Mouse (Mus musculus) midbrain, embryonic 12.5 days (tissue): ENCODE data around the gene Ap2a2. TPM values are rescaled to one million over a fixed set of nuclear protein-coding genes. Genes with fewer than 3 reads are reported as not detected.

Experiments used
- ATAC-seq: fragments of 200-750 bp; cut with Nextera tagmentation; 2 replicates; pipeline ENCODE4 v1.8.0; 2017; ENCODE audit warnings: low read depth, moderate TSS enrichment, moderate library complexity; ENCODE audit not compliant: low FRiP score
- H3K27ac ChIP-seq: fragments of 300-500 bp; sonication (generic); replicated peaks from 2 replicates; pipeline ENCODE4 v1.5.1; 2016; ENCODE audit warnings: mild to moderate bottlenecking
- H3K27me3 ChIP-seq: fragments of 300-500 bp; sonication (generic); 2 replicates; pipeline ENCODE4 v1.6.1; 2016; ENCODE audit warnings: mild to moderate bottlenecking
- H3K36me3 ChIP-seq: fragments of 300-500 bp; sonication (generic); 2 replicates; pipeline ENCODE4 v1.6.1; 2016
- H3K4me1 ChIP-seq: fragments of 300-500 bp; sonication (generic); 2 replicates; pipeline ENCODE4 v1.6.1; 2016
- H3K4me2 ChIP-seq: fragments of 300-500 bp; sonication (generic); replicated peaks from 2 replicates; pipeline ENCODE4 v1.6.1; 2016; ENCODE audit warnings: mild to moderate bottlenecking, moderate library complexity
- H3K4me3 ChIP-seq: fragments of 300-500 bp; sonication (generic); 2 replicates; pipeline ENCODE4 v1.5.1; 2016; ENCODE audit warnings: mild to moderate bottlenecking
- H3K9ac ChIP-seq: fragments of 300-500 bp; sonication (generic); replicated peaks from 2 replicates; pipeline ENCODE4 v1.6.1; 2016; ENCODE audit warnings: mild to moderate bottlenecking, moderate library complexity
- H3K9me3 ChIP-seq: fragments of 300-500 bp; sonication (generic); 2 replicates; pipeline ENCODE4 v1.6.1; 2016; ENCODE audit warnings: mild to moderate bottlenecking
- WGBS: fragments of 180-500 bp; shearing (Covaris S2); methylation state at CpG from one replicate; pipeline ENCODE4 v1.1.7; 2016; 5-methylcytosine and 5-hydroxymethylcytosine counted together
- microRNA-seq: library from miRNA; unstranded; fragments of <30 nt; microRNA quantifications from one replicate; pipeline ENCODE4, GENCODE M21; 2017
- polyA plus RNA-seq: library from polyadenylated mRNA; unstranded; fragments of >200 nt; fragmentation: Nextera tagmentation; extraction: Ambion mirVana; gene quantifications from 2 replicates; pipeline ENCODE4 v1.2.1, GENCODE M21; 2016

The Ap2a2 gene
- polyA plus RNA-seq, 1 experiment from 2014 or later: 109 TPM

GRCm38 (mm10) chr7:141671626-141672291 lies 109.8 kb downstream of the Ap2a2 start:
- 87% methylated on average over 5 of the region's 5 CpGs for WGBS
- Histone ChIP-seq H3K36me3 (no peaks in the 10 kb centered on the region), H3K4me2 (no peak overlapping the region), H3K9me3 (no peaks in the 10 kb centered on the region), H3K27ac (no peak overlapping the region), H3K4me3 (no peak overlapping the region), H3K4me1 (no peaks in the 10 kb centered on the region), H3K27me3 (no peaks in the 10 kb centered on the region), H3K9ac (no peak overlapping the region)
- ATAC-seq: no peak

GRCm38 (mm10) chr7:141678922-141679321 lies 116.9 kb downstream of the Ap2a2 start:
- 91% methylated on average over 4 of the region's 4 CpGs for WGBS
- H3K27me3 ChIP-seq: no peaks in the 10 kb centered on the region; the same call in 1 of the 2 replicates

More at GRCm38 (mm10) chr7:141678922-141679321, 116.9 kb downstream of the Ap2a2 start:
- Histone ChIP-seq H3K4me2 (no peak overlapping the region), H3K9ac (no peak overlapping the region), H3K36me3 (no peaks in the 10 kb centered on the region), H3K4me3 (no peak overlapping the region), H3K9me3 (no peaks in the 10 kb centered on the region), H3K4me1 (no peaks in the 10 kb centered on the region), H3K27ac (no peak overlapping the region)
- no peak for ATAC-seq

Small RNA genes within 50 kb of the gene (microRNA-seq; reads per million reads assigned to microRNA genes)
- 1.4 reads per million for gene Mir7063

Other genes starting within 250 kb of the Ap2a2 start
- 85.9 and 88.3 TPM in 2 replicates for gene Deaf1, start 234.5 kb upstream of the Ap2a2 start, polyA plus RNA-seq
- gene Tmem80, start 234.4 kb upstream of the Ap2a2 start, polyA plus RNA-seq: 64.9 and 68.9 TPM in 2 replicates
- 0.86 and 1.4 TPM in 2 replicates for gene Eps8l2, start 223.3 kb upstream of the Ap2a2 start, polyA plus RNA-seq
- 362 and 364 TPM in 2 replicates for gene Taldo1, start 170.0 kb upstream of the Ap2a2 start, polyA plus RNA-seq
- gene Gatd1, start 148.0 kb upstream of the Ap2a2 start, polyA plus RNA-seq: 47.0 and 48.2 TPM in 2 replicates
- gene Cend1, start 132.7 kb upstream of the Ap2a2 start, polyA plus RNA-seq: 19.3 and 22.7 TPM in 2 replicates
- gene Slc25a22, start 124.3 kb upstream of the Ap2a2 start, polyA plus RNA-seq: 52.6 and 52.7 TPM in 2 replicates
- gene Pidd1, start 118.1 kb upstream of the Ap2a2 start, polyA plus RNA-seq: 9.6 and 12.3 TPM in 2 replicates
- gene Rplp2, start 114.8 kb upstream of the Ap2a2 start, polyA plus RNA-seq: 884 and 899 TPM in 2 replicates
- gene Pnpla2, start 107.0 kb upstream of the Ap2a2 start, polyA plus RNA-seq: 15.6 and 18.3 TPM in 2 replicates
- gene Cracr2b, start 101.1 kb upstream of the Ap2a2 start, polyA plus RNA-seq: 5.4 and 6.0 TPM in 2 replicates
- gene Cd151, start 94.8 kb upstream of the Ap2a2 start, polyA plus RNA-seq: 14.8 and 15.6 TPM in 2 replicates
- 73.8 and 75.0 TPM in 2 replicates for gene Polr2l, start 87.0 kb upstream of the Ap2a2 start, polyA plus RNA-seq
- gene Tspan4, start 86.9 kb upstream of the Ap2a2 start, polyA plus RNA-seq: 25.3 and 32.6 TPM in 2 replicates
- 29.3 and 30.2 TPM in 2 replicates for gene Chid1, start 22.3 kb upstream of the Ap2a2 start, polyA plus RNA-seq
- 0.08 and 0.15 TPM in 2 replicates for gene Muc6, start 93.1 kb downstream of the Ap2a2 start, polyA plus RNA-seq
- gene Muc2, start 128.2 kb downstream of the Ap2a2 start, polyA plus RNA-seq: 0.18 TPM in 1 of 2 replicates, not detected in the other
- not detected in 2 replicates for gene Muc5ac, start 226.8 kb downstream of the Ap2a2 start, polyA plus RNA-seq